Mouse (Mus musculus) G1E (cell line): ENCODE results near the gene Mgmt.

Experiments used
- CTCF ChIP-seq: IDR thresholded peaks from 2 replicates; pipeline ENCODE4 v1.5.1; 2012; ENCODE audit warnings: low read depth, low read length, inconsistent platforms, mixed read lengths
- TAL1 ChIP-seq: conservative IDR thresholded peaks from 2 replicates; pipeline ENCODE4 v1.6.1; 2012; ENCODE audit warnings: low read depth, low read length, inconsistent platforms, mixed read lengths

DNA sequence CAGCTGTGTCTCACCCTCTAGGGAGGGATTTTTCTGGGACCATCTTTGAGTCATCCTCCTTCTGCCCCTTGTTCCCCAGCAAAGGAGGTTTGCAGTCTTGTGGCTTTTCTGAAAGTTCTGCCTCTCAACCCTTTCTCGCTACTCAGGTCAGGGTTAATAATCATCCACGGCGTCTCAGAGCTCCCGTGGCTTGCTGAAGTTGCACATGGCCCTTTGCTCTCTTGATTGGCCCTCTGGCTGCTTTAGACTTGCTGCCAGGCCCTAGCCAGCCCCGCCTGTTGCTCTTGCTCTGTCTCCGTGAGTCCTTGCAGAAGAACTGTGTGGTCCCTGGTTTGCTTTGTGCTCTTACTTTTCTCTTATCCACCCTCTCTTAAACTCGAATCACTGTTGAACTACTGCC, 40.4 kb downstream of the Mgmt start:
- TF ChIP-seq CTCF (no peak), TAL1 (no peak)
